Mouse (Mus musculus) G1E (cell line): ENCODE measurements around the gene Marveld2.

ENCODE experiments used
- CTCF ChIP-seq: IDR thresholded peaks from 2 replicates; pipeline ENCODE4 v1.5.1; 2012; ENCODE audit warnings: low read depth, low read length, inconsistent platforms, mixed read lengths
- GATA1 ChIP-seq: IDR thresholded peaks from 2 replicates; pipeline ENCODE4 v1.6.1; 2012; ENCODE audit warnings: borderline replicate concordance, low read length, inconsistent platforms, mixed read lengths
- TAL1 ChIP-seq: conservative IDR thresholded peaks from 2 replicates; pipeline ENCODE4 v1.6.1; 2012; ENCODE audit warnings: low read depth, low read length, inconsistent platforms, mixed read lengths

DNA sequence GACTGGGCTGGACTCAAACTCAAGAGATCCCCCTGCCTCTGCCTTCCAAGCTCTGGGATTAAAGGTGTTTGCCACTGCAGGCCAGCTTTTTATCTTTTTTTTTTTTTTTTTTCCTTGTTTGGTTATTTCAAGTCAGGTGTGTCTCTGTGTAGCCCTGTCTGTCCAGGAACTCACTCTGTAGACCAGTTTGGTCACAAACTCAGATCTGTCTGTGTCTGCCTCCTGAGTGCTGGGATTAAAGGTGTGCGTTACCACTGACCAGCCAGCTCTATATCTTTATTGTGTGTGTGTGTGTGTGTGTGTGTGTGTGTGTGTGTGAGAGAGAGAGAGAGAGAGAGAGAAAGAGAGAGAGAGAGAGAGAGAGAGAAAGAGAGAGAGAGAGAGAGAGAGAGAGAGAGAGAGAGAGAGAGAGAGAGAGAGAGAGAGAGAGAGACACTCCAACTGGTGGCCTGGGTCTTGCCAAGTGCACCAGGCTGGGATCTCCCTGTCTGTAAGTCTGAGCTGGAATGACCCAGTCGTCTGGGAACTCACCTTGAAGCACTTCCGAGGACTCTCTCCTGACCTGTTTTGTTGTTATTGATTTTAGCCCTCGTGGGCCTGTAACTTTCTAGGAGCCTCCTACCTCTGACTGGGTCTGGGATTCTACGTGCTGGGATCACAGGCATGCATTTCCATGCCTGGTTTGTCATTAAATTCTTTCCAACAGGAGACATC lies 21.8 kb downstream of the Marveld2 start:
- TF ChIP-seq TAL1: no peak
- TF ChIP-seq CTCF: no peak
- TF ChIP-seq GATA1: no peak
